Mouse (Mus musculus) spleen, adult 2 months (tissue): ENCODE measurements at regions not wholly inside any gene's neighbourhood (a gene's known extent, or its start where the extent isn't known, plus 50 kb on each side); places are given as distances from the start of the nearest gene placed in this dataset.

Experiments used
- DNase-seq, 2 experiments: peaks; one replicate each; pipeline versions ENCODE4 v3.0.0 to v3.0.0-alpha.2; 2012 to 2021; ENCODE audit warnings: low spot score in 2 of 2, low read depth in 1 of 2
- H3K27ac ChIP-seq: fragments of 200-500 bp; 2 replicates; pipeline ENCODE4 v1.5.1; 2012; ENCODE audit warnings: low read length, inconsistent platforms; ENCODE audit not compliant: insufficient read depth
- H3K27me3 ChIP-seq: fragments of 200-500 bp; 2 replicates; pipeline ENCODE4 v1.6.1; 2012; ENCODE audit warnings: mild to moderate bottlenecking, moderate library complexity, low read length, inconsistent platforms; ENCODE audit not compliant: control insufficient read depth, insufficient read depth
- H3K36me3 ChIP-seq: fragments of 200-500 bp; 2 replicates; pipeline ENCODE4 v1.6.1; 2012; ENCODE audit warnings: mild to moderate bottlenecking, low read length, inconsistent platforms; ENCODE audit not compliant: control insufficient read depth, insufficient read depth
- H3K4me1 ChIP-seq: fragments of 200-500 bp; 2 replicates; pipeline ENCODE4 v1.6.1; 2011; ENCODE audit warnings: inconsistent platforms; ENCODE audit not compliant: control insufficient read depth, insufficient read depth, insufficient read length
- H3K4me3 ChIP-seq: fragments of 200-500 bp; 2 replicates; pipeline ENCODE4 v1.5.1; 2011; ENCODE audit warnings: mild to moderate bottlenecking, inconsistent platforms; ENCODE audit not compliant: insufficient read depth, insufficient read length; ENCODE audit errors: extremely low read depth
- CTCF ChIP-seq: fragments of 200-500 bp; IDR thresholded peaks from 2 replicates; pipeline ENCODE4 v1.5.1; 2011; ENCODE audit warnings: mild to moderate bottlenecking, inconsistent platforms; ENCODE audit not compliant: insufficient read depth, insufficient read length, insufficient replicate concordance; ENCODE audit errors: extremely low read depth
- POLR2A ChIP-seq: fragments of 200-500 bp; IDR thresholded peaks from 2 replicates; pipeline ENCODE4 v1.6.1; 2011; ENCODE audit warnings: low read depth, low read length, inconsistent platforms
- WGBS: fragments of 180-500 bp; shearing (Covaris S2); methylation state at CpG from one replicate; pipeline ENCODE4 v1.1.7; 2018; 5-methylcytosine and 5-hydroxymethylcytosine counted together

- TF ChIP-seq CTCF (no peak), POLR2A (no peak)
- no peaks in the 10 kb centered on the region for H3K36me3 ChIP-seq
- WGBS: 86% methylated on average over 11 of the region's 11 CpGs
Measured at GRCm38 (mm10) chr5:111800511-111800910, 66.8 kb downstream of the Gm26897 start.

GRCm38 (mm10) chr5:111801051-111801450, 67.3 kb downstream of the Gm26897 start:
- no peaks in the 10 kb centered on the region for H3K27me3 ChIP-seq
- TF ChIP-seq CTCF: no peak
- TF ChIP-seq POLR2A: no peak
- no peak overlapping the region for H3K27ac ChIP-seq
- 10% methylated on average over 2 of the region's 2 CpGs for WGBS
- no peak overlapping the region for H3K4me3 ChIP-seq
- no peaks in the 10 kb centered on the region for H3K4me1 ChIP-seq
- H3K36me3 ChIP-seq: no peaks in the 10 kb centered on the region
- no peak for DNase-seq

More at GRCm38 (mm10) chr5:111800511-111800910, 66.8 kb downstream of the Gm26897 start:
- no peaks in the 10 kb centered on the region for H3K4me1 ChIP-seq
- no peaks in the 10 kb centered on the region for H3K27me3 ChIP-seq
- no peak overlapping the region for H3K27ac ChIP-seq
- H3K4me3 ChIP-seq: no peak overlapping the region
- no peak for DNase-seq

GRCm38 (mm10) chr5:111804542-111804941, 70.8 kb downstream of the Gm26897 start:
- DNase-seq: no peak
- no peaks in the 10 kb centered on the region for H3K36me3 ChIP-seq
- H3K4me1 ChIP-seq: no peaks in the 10 kb centered on the region
- no peak for TF ChIP-seq POLR2A
- no peak for TF ChIP-seq CTCF
- H3K27ac ChIP-seq: no peak overlapping the region
- H3K4me3 ChIP-seq: no peak overlapping the region
- H3K27me3 ChIP-seq: no peaks in the 10 kb centered on the region
- 79% methylated on average over 6 of the region's 6 CpGs for WGBS

- WGBS: 58% methylated on average over 7 of the region's 7 CpGs
- no peak for TF ChIP-seq POLR2A
- no peak for TF ChIP-seq CTCF
- H3K27ac ChIP-seq: no peak overlapping the region
Measured at GRCm38 (mm10) chr5:111805150-111805549, 71.4 kb downstream of the Gm26897 start.

GRCm38 (mm10) chr5:111805761-111806191, 72.1 kb downstream of the Gm26897 start:
- Histone ChIP-seq H3K36me3 (no peaks in the 10 kb centered on the region), H3K27me3 (no peaks in the 10 kb centered on the region), H3K27ac (no peak overlapping the region), H3K4me3 (no peak overlapping the region), H3K4me1 (no peaks in the 10 kb centered on the region)
- no peak for DNase-seq
- TF ChIP-seq CTCF: no peak
- TF ChIP-seq POLR2A: no peak
- 58% methylated on average over 17 of the region's 17 CpGs for WGBS

More at GRCm38 (mm10) chr5:111805150-111805549, 71.4 kb downstream of the Gm26897 start:
- Histone ChIP-seq H3K4me1 (no peaks in the 10 kb centered on the region), H3K36me3 (no peaks in the 10 kb centered on the region), H3K4me3 (no peak overlapping the region), H3K27me3 (no peaks in the 10 kb centered on the region)
- DNase-seq: no peak

GRCm38 (mm10) chr5:111810079-111810808, 76.5 kb downstream of the Gm26897 start:
- H3K36me3 ChIP-seq: no peaks in the 10 kb centered on the region
- 10% methylated on average over 7 of the region's 7 CpGs for WGBS
- TF ChIP-seq CTCF: no peak
- TF ChIP-seq POLR2A: no peak
- no peak for DNase-seq
- H3K27me3 ChIP-seq: no peaks in the 10 kb centered on the region
- H3K4me3 ChIP-seq: no peak overlapping the region
- no peak overlapping the region for H3K27ac ChIP-seq
- no peaks in the 10 kb centered on the region for H3K4me1 ChIP-seq

- TF ChIP-seq CTCF: no peak
- TF ChIP-seq POLR2A: no peak
- Histone ChIP-seq H3K27ac (no peak overlapping the region), H3K36me3 (no peaks in the 10 kb centered on the region), H3K4me3 (no peak overlapping the region), H3K27me3 (no peaks in the 10 kb centered on the region), H3K4me1 (no peaks in the 10 kb centered on the region)
- DNase-seq: no peak
- WGBS: 88% methylated on average over 7 of the region's 7 CpGs
Measured at GRCm38 (mm10) chr5:111812581-111812980, 78.9 kb downstream of the Gm26897 start.
